Mouse (Mus musculus) frontal cortex, postnatal 10 days (tissue): ENCODE measurements at regions not wholly inside any gene's neighbourhood (a gene's known extent, or its start where the extent isn't known, plus 50 kb on each side); places are given as distances from the start of the nearest gene placed in this dataset.

Source experiments
- DNase-seq, 2 experiments: peaks; one replicate each; pipeline ENCODE4 v3.0.0; 2022; ENCODE audit warnings: low spot score in 2 of 2, mixed read lengths in 1 of 2

- DNase-seq = no peak
Observed at GRCm38 (mm10) chr5:75770592-75770991, 195.9 kb downstream of the Kit start.

DNA sequence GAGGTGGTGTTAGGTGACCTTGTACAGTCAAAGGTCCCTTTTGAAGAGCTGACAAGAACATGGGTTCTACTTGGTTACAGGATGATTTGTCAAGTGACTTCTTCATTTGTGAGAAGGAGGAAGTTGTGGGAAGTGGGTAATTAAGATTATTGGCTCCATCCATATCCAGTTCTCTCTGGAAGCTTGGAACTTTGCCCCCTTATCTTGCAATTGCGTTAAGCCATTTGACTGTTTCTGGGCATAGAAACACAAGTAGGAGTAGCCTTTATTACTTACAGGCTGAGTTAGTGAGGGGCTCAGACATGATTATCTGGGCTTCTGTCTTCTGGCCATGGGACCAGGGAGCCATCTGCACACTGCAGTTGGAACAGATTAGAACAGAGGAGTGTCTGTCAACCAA is 192.5 kb downstream of the Kit start:
- no peak for DNase-seq

GRCm38 (mm10) chr5:75762374-75762773 is 187.7 kb downstream of the Kit start:
- no peak for DNase-seq

GRCm38 (mm10) chr5:75761459-75762310 is 187.0 kb downstream of the Kit start:
- DNase-seq = no peak

GRCm38 (mm10) chr5:75756168-75756567 is 181.5 kb downstream of the Kit start:
- no peak for DNase-seq

DNA sequence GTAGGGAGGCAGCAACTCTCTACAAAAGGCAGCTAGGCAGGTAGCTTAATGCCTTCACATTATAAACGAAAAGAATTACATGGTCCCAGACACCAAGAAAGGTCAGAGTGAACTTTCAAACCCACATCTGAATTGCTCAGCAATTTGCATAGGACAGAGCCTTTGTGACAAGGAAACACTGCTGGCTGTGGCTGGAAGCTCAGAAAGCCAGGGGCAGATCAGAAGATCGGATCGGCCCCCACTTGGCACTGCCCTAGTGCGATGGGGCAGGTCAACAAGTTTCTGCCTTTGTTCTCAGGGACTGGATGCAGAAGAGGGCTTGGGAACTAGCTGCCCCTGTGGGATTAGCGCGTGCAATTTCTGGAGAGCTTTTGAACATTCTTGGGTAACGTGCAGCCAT is 179.6 kb downstream of the Kit start:
- no peak for DNase-seq

- DNase-seq = no peak
Observed at GRCm38 (mm10) chr5:75745311-75745710, 170.6 kb downstream of the Kit start.

DNA sequence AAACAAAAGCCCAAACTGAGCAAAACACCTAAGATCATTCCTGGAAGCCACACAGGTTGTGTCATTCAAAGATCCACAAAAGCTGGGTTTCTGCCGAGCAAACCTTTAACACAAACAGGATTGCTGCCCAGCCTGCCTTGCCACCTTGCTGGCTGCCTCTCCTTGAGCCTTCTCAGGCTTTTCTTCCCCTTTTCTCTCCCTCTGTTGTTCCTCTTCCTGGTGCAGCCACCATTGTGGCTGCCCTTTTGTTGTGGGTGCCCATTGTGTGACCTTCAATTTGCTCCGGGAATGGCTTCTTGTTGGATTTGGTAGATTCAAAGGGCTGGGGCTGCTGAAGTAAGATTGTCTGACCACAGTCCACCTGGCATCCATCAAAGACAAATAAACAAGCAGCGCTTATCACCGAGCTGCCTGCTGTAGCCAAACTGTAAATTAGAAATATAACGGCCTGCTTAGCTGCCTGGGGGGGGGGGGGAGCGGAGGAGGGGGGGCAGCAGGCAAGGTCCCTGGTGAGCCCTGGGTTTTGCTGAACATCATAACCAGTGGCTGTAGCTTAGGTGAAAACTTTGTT is 169.8 kb downstream of the Kit start:
- DNase-seq = no peak

- no peak for DNase-seq
Observed at GRCm38 (mm10) chr5:75739336-75739735, 164.6 kb downstream of the Kit start.

- no peak for DNase-seq
Observed at GRCm38 (mm10) chr5:75738445-75738844, 163.7 kb downstream of the Kit start.

DNA sequence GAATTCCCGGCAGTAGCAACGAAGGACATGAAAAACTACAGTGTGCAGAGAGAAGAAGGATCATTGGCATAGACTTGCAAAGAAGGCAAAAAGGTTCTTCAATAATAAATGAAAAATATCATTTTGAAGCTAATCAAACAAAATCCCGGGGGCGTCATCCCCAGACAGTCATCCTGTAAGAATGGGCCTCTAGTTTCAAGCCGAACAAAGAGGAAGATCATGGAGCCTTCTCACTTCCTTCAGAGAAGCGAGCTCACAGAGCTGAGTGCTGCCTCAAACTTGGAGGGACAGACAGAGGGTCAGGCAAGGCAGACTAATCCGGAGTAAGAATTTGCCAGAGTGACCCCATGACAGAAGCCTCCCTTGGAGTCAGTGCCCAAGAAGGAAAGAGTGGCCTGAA is 163.0 kb downstream of the Kit start:
- DNase-seq = no peak

- no peak for DNase-seq
Observed at GRCm38 (mm10) chr5:75736318-75736717, 161.6 kb downstream of the Kit start.

GRCm38 (mm10) chr5:75734508-75734907 is 159.8 kb downstream of the Kit start:
- no peak for DNase-seq

- DNase-seq = no peak
Observed at GRCm38 (mm10) chr5:75734043-75734442, 159.3 kb downstream of the Kit start.

GRCm38 (mm10) chr5:75731236-75731635 is 156.5 kb downstream of the Kit start:
- DNase-seq = no peak

DNA sequence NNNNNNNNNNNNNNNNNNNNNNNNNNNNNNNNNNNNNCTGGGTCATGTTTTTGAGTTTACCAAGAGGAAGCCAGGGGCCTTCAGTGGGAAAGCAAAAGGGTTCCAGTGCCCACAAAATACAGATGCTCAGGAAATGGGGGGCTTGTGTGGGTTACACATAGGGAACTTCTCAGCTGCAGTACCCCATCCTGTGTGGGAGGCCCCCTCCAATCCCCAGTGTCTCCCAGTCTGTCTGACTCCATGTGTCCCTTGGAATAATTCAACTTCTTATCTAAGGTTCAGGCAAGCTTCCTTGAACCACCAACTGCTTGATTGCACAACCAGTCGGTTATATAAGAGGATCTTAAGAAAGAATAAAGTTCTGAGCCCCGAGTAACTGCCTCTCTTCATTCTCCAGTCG is 156.0 kb downstream of the Kit start:
- no peak for DNase-seq

DNA sequence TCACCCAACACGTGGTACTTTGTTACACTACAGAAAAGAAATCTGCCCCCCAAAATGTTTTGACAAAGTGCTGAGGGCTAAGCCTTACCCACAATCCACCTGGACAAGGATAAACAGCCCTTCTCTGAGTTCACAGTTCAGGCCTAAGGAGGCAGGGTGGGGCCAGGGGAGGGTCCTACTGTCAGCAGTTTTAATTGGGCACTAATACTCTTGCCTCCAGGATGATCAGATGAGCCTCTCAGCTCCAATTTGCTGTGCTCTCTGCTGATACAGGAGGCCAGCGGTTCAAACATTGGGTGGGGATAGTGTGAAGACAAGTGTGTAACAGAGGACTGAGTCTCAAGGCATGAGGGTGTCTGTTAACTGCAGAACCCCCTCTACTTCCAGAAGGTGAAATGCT is 146.6 kb downstream of the Kit start:
- no peak for DNase-seq

GRCm38 (mm10) chr5:75720091-75720940 is 145.6 kb downstream of the Kit start:
- no peak for DNase-seq

- DNase-seq = no peak
Observed at GRCm38 (mm10) chr5:75718511-75719225, 144.0 kb downstream of the Kit start.
